Mouse (Mus musculus) limb, embryonic 14.5 days (tissue): ENCODE data around the gene Ptges3l. TPM values are rescaled to one million over a fixed set of nuclear protein-coding genes. Genes with fewer than 3 reads are reported as not detected.
"Not testable (repeated sequence)": the region's sequence is repeated elsewhere in the genome, so short reads cannot be mapped to it uniquely, and the experiment has no call there.

Experiments used
- ATAC-seq: fragments of 200-750 bp; cut with Nextera tagmentation; 2 replicates; pipeline ENCODE4 v1.8.0; 2017; ENCODE audit warnings: low read depth, moderate number of reproducible peaks, moderate TSS enrichment; ENCODE audit not compliant: low FRiP score
- DNase-seq: peaks from one replicate; pipeline ENCODE4 v3.0.0-alpha.2; 2015; ENCODE audit warnings: low spot score
- H3K27ac ChIP-seq: fragments of 300-500 bp; sonication (generic); replicated peaks from 2 replicates; pipeline ENCODE4 v1.5.1; 2014; ENCODE audit warnings: low read depth, mild to moderate bottlenecking, low read length, moderate library complexity, mixed read lengths
- H3K27me3 ChIP-seq: fragments of 300-500 bp; sonication (generic); 2 replicates; pipeline ENCODE4 v1.6.1; 2014; ENCODE audit warnings: low read length, mixed read lengths; ENCODE audit not compliant: control insufficient read depth, insufficient read depth
- H3K36me3 ChIP-seq: fragments of 300-500 bp; sonication (generic); 2 replicates; pipeline ENCODE4 v1.6.1; 2014; ENCODE audit warnings: mild to moderate bottlenecking, low read length, moderate library complexity, mixed read lengths; ENCODE audit not compliant: control insufficient read depth, insufficient read depth
- H3K4me1 ChIP-seq: fragments of 300-500 bp; sonication (generic); 2 replicates; pipeline ENCODE4 v1.6.1; 2014; ENCODE audit warnings: antibody characterized with exemption, low read length, mixed read lengths; ENCODE audit not compliant: control insufficient read depth, insufficient read depth
- H3K4me2 ChIP-seq: fragments of 300-500 bp; sonication (generic); replicated peaks from 2 replicates; pipeline ENCODE4 v1.6.1; 2014; ENCODE audit warnings: low read depth, mild to moderate bottlenecking, low read length, moderate library complexity; ENCODE audit not compliant: severe bottlenecking
- H3K4me3 ChIP-seq: fragments of 300-500 bp; sonication (generic); replicated peaks from 2 replicates; pipeline ENCODE4 v1.5.1; 2014; ENCODE audit warnings: low read length
- H3K9ac ChIP-seq: fragments of 300-500 bp; sonication (generic); 2 replicates; pipeline ENCODE4 v1.6.1; 2014; ENCODE audit warnings: mild to moderate bottlenecking, low read depth, low read length, moderate library complexity; ENCODE audit not compliant: severe bottlenecking
- H3K9me3 ChIP-seq: fragments of 300-500 bp; sonication (generic); 2 replicates; pipeline ENCODE4 v1.6.1; 2016; ENCODE audit warnings: low read length; ENCODE audit not compliant: control insufficient read depth
- POLR2A ChIP-seq: fragments of 200-500 bp; IDR thresholded peaks from 2 replicates; pipeline ENCODE4 v1.8.0; 2012; ENCODE audit warnings: inconsistent platforms, mild to moderate bottlenecking, moderate library complexity, borderline replicate concordance; ENCODE audit not compliant: insufficient read depth, insufficient read length; ENCODE audit errors: extremely low read depth
- WGBS: fragments of 180-500 bp; shearing (Covaris S2); extraction: QIAGEN DNeasy Blood & Tissue Kit; methylation state at CpG from one replicate; pipeline ENCODE4 v1.1.7; 2014; 5-methylcytosine and 5-hydroxymethylcytosine counted together
- microRNA-seq: library from miRNA; unstranded; fragments of <30 nt; microRNA quantifications from one replicate; pipeline ENCODE4, GENCODE M21; 2016
- polyA plus RNA-seq, 2 experiments: library from polyadenylated mRNA; depleted of rRNA in 1 of 2; stranded (reverse) in 1 of 2; unstranded in 1 of 2; fragments of >200 nt; fragmentation: Nextera tagmentation in 1 of 2; extraction: Ambion mirVana in 1 of 2; gene quantifications; 2 replicates each; pipeline versions ENCODE4 v1.2.1 to v1.2.3; 2012 to 2014

Gene Ptges3l
- polyA plus RNA-seq, 2 experiments = 20.5 to 27.5 TPM

- no peak overlapping the region for H3K4me2 ChIP-seq
- H3K4me1 ChIP-seq = no peaks in the 10 kb centered on the region
- H3K36me3 ChIP-seq = no peaks in the 10 kb centered on the region
- no peaks in the 10 kb centered on the region for H3K9me3 ChIP-seq
- no peak for TF ChIP-seq POLR2A
- WGBS = 17% methylated on average over 4 of the region's 4 CpGs
- no peak for DNase-seq
- H3K4me3 ChIP-seq = no peak overlapping the region
- ATAC-seq = no peak
- H3K27me3 ChIP-seq = no peaks in the 10 kb centered on the region
- H3K9ac ChIP-seq = no peak overlapping the region
- H3K27ac ChIP-seq = no peak overlapping the region
Measured at GRCm38 (mm10) chr11:101381817-101382216, 43.3 kb downstream of the Ptges3l start.

GRCm38 (mm10) chr11:101378926-101379325 lies 46.2 kb downstream of the Ptges3l start:
- no peaks in the 10 kb centered on the region for H3K9me3 ChIP-seq
- H3K9ac ChIP-seq = no peak overlapping the region
- TF ChIP-seq POLR2A = no peak
- no peaks in the 10 kb centered on the region for H3K27me3 ChIP-seq
- no peaks in the 10 kb centered on the region for H3K4me1 ChIP-seq
- no peak overlapping the region for H3K27ac ChIP-seq
- DNase-seq = no peak
- H3K4me3 ChIP-seq = no peak overlapping the region
- WGBS = 75% methylated on average over 6 of the region's 6 CpGs
- no peaks in the 10 kb centered on the region for H3K36me3 ChIP-seq
- ATAC-seq = no peak
- H3K4me2 ChIP-seq = no peak overlapping the region

GRCm38 (mm10) chr11:101378196-101378595 lies 46.9 kb downstream of the Ptges3l start:
- not testable (repeated sequence) for H3K9me3 ChIP-seq, H3K4me3 ChIP-seq, H3K27me3 ChIP-seq, ATAC-seq, H3K36me3 ChIP-seq, H3K4me1 ChIP-seq, H3K9ac ChIP-seq, H3K4me2 ChIP-seq, H3K27ac ChIP-seq, DNase-seq
- WGBS = 92% methylated on average over 8 of the region's 8 CpGs

- H3K27me3 ChIP-seq = no peaks in the 10 kb centered on the region
- H3K4me3 ChIP-seq = no peak overlapping the region
- H3K4me2 ChIP-seq = no peak overlapping the region
- no peak for ATAC-seq
- H3K9me3 ChIP-seq = no peaks in the 10 kb centered on the region
- no peak overlapping the region for H3K9ac ChIP-seq
- no peak overlapping the region for H3K27ac ChIP-seq
- no peak for TF ChIP-seq POLR2A
- H3K4me1 ChIP-seq = no peaks in the 10 kb centered on the region
- 61% methylated on average over 7 of the region's 7 CpGs for WGBS
- DNase-seq = no peak
- no peaks in the 10 kb centered on the region for H3K36me3 ChIP-seq
Measured at GRCm38 (mm10) chr11:101374421-101374938, 50.7 kb downstream of the Ptges3l start.

GRCm38 (mm10) chr11:101370141-101370540 lies 55.0 kb downstream of the Ptges3l start:
- no peak overlapping the region for H3K4me3 ChIP-seq
- H3K9me3 ChIP-seq = no peaks in the 10 kb centered on the region
- H3K27me3 ChIP-seq = no peaks in the 10 kb centered on the region
- no peaks in the 10 kb centered on the region for H3K36me3 ChIP-seq
- no peak overlapping the region for H3K4me2 ChIP-seq
- TF ChIP-seq POLR2A = no peak
- DNase-seq (no peak), ATAC-seq (no peak)
- H3K9ac ChIP-seq = no peak overlapping the region
- no peak overlapping the region for H3K27ac ChIP-seq
- no peaks in the 10 kb centered on the region for H3K4me1 ChIP-seq
- WGBS = 75% methylated on average over 5 of the region's 5 CpGs

Small RNA genes within 50 kb of the gene (microRNA-seq; reads per million reads assigned to microRNA genes)
- not detected for gene Mir6929

Other genes starting within 250 kb of the Ptges3l start
- gene Ccr10, start 249.9 kb downstream of the Ptges3l start, polyA plus RNA-seq (2012; rRNA removed) = 0.09 and 0.17 TPM in 2 replicates
- gene Ccr10, start 249.9 kb downstream of the Ptges3l start, polyA plus RNA-seq (2014; fragmentation: Nextera tagmentation; extraction: Ambion mirVana) = 0.11 and 0.41 TPM in 2 replicates
- gene Ezh1, start 198.9 kb downstream of the Ptges3l start, polyA plus RNA-seq (2012; rRNA removed) = 28.3 and 28.4 TPM in 2 replicates
- gene Ezh1, start 198.9 kb downstream of the Ptges3l start, polyA plus RNA-seq (2014; fragmentation: Nextera tagmentation; extraction: Ambion mirVana) = 14.4 and 17.0 TPM in 2 replicates
- gene Ramp2, start 179.3 kb downstream of the Ptges3l start, polyA plus RNA-seq (2012; rRNA removed) = 89.4 and 108 TPM in 2 replicates
- 98.9 and 104 TPM in 2 replicates for gene Ramp2, start 179.3 kb downstream of the Ptges3l start, polyA plus RNA-seq (2014; fragmentation: Nextera tagmentation; extraction: Ambion mirVana)
- 70.3 and 71.7 TPM in 2 replicates for gene Vps25, start 171.6 kb downstream of the Ptges3l start, polyA plus RNA-seq (2012; rRNA removed)
- gene Vps25, start 171.6 kb downstream of the Ptges3l start, polyA plus RNA-seq (2014; fragmentation: Nextera tagmentation; extraction: Ambion mirVana) = 120 and 124 TPM in 2 replicates
- 14.9 and 18.4 TPM in 2 replicates for gene Wnk4, start 164.8 kb downstream of the Ptges3l start, polyA plus RNA-seq (2012; rRNA removed)
- gene Wnk4, start 164.8 kb downstream of the Ptges3l start, polyA plus RNA-seq (2014; fragmentation: Nextera tagmentation; extraction: Ambion mirVana) = 9.9 and 10.7 TPM in 2 replicates
- 1.1 and 1.6 TPM in 2 replicates for gene Cntd1, start 146.3 kb downstream of the Ptges3l start, polyA plus RNA-seq (2012; rRNA removed)
- 0.61 and 0.93 TPM in 2 replicates for gene Cntd1, start 146.3 kb downstream of the Ptges3l start, polyA plus RNA-seq (2014; fragmentation: Nextera tagmentation; extraction: Ambion mirVana)
- gene Coa3, start 146.2 kb downstream of the Ptges3l start, polyA plus RNA-seq (2012; rRNA removed) = 110 and 183 TPM in 2 replicates
- 182 and 187 TPM in 2 replicates for gene Coa3, start 146.2 kb downstream of the Ptges3l start, polyA plus RNA-seq (2014; fragmentation: Nextera tagmentation; extraction: Ambion mirVana)
- gene Becn1, start 123.0 kb downstream of the Ptges3l start, polyA plus RNA-seq (2012; rRNA removed) = 86.5 and 100 TPM in 2 replicates
- 118 and 135 TPM in 2 replicates for gene Becn1, start 123.0 kb downstream of the Ptges3l start, polyA plus RNA-seq (2014; fragmentation: Nextera tagmentation; extraction: Ambion mirVana)
- 128 and 142 TPM in 2 replicates for gene Psme3, start 109.1 kb downstream of the Ptges3l start, polyA plus RNA-seq (2012; rRNA removed)
- gene Psme3, start 109.1 kb downstream of the Ptges3l start, polyA plus RNA-seq (2014; fragmentation: Nextera tagmentation; extraction: Ambion mirVana) = 105 TPM in 2 replicates
- gene Aoc2, start 100.3 kb downstream of the Ptges3l start, polyA plus RNA-seq (2012; rRNA removed) = 6.2 and 8.2 TPM in 2 replicates
- gene Aoc2, start 100.3 kb downstream of the Ptges3l start, polyA plus RNA-seq (2014; fragmentation: Nextera tagmentation; extraction: Ambion mirVana) = 0.84 and 0.86 TPM in 2 replicates
- gene Aoc3, start 94.7 kb downstream of the Ptges3l start, polyA plus RNA-seq (2012; rRNA removed) = 3.1 TPM in 2 replicates
- 0.68 and 1.0 TPM in 2 replicates for gene Aoc3, start 94.7 kb downstream of the Ptges3l start, polyA plus RNA-seq (2014; fragmentation: Nextera tagmentation; extraction: Ambion mirVana)
- not detected in 2 replicates for gene G6pc, start 57.8 kb downstream of the Ptges3l start, polyA plus RNA-seq (2012; rRNA removed)
- gene G6pc, start 57.8 kb downstream of the Ptges3l start, polyA plus RNA-seq (2014; fragmentation: Nextera tagmentation; extraction: Ambion mirVana) = not detected in 2 replicates
- 39.3 and 41.1 TPM in 2 replicates for gene Aarsd1, start 7.7 kb downstream of the Ptges3l start, polyA plus RNA-seq (2012; rRNA removed)
- 62.8 and 63.2 TPM in 2 replicates for gene Aarsd1, start 7.7 kb downstream of the Ptges3l start, polyA plus RNA-seq (2014; fragmentation: Nextera tagmentation; extraction: Ambion mirVana)
- 1.3 and 4.2 TPM in 2 replicates for gene Gm27029, start 537 bp downstream of the Ptges3l start, polyA plus RNA-seq (2012; rRNA removed)
- gene Gm27029, start 537 bp downstream of the Ptges3l start, polyA plus RNA-seq (2014; fragmentation: Nextera tagmentation; extraction: Ambion mirVana) = 11.8 and 12.1 TPM in 2 replicates
- gene Rundc1, start 248 bp downstream of the Ptges3l start, polyA plus RNA-seq (2012; rRNA removed) = 19.3 and 20.6 TPM in 2 replicates
- 17.6 and 17.8 TPM in 2 replicates for gene Rundc1, start 248 bp downstream of the Ptges3l start, polyA plus RNA-seq (2014; fragmentation: Nextera tagmentation; extraction: Ambion mirVana)
- 1,216 and 1,303 TPM in 2 replicates for gene Rpl27, start 17.0 kb upstream of the Ptges3l start, polyA plus RNA-seq (2012; rRNA removed)
- gene Rpl27, start 17.0 kb upstream of the Ptges3l start, polyA plus RNA-seq (2014; fragmentation: Nextera tagmentation; extraction: Ambion mirVana) = 384 and 422 TPM in 2 replicates
- gene Ifi35, start 23.1 kb upstream of the Ptges3l start, polyA plus RNA-seq (2012; rRNA removed) = 13.1 and 15.2 TPM in 2 replicates
- 16.1 and 16.7 TPM in 2 replicates for gene Ifi35, start 23.1 kb upstream of the Ptges3l start, polyA plus RNA-seq (2014; fragmentation: Nextera tagmentation; extraction: Ambion mirVana)
- gene Rnd2, start 39.7 kb upstream of the Ptges3l start, polyA plus RNA-seq (2012; rRNA removed) = 20.7 and 21.8 TPM in 2 replicates
- 8.4 and 10.4 TPM in 2 replicates for gene Rnd2, start 39.7 kb upstream of the Ptges3l start, polyA plus RNA-seq (2014; fragmentation: Nextera tagmentation; extraction: Ambion mirVana)
- gene Vat1, start 40.9 kb upstream of the Ptges3l start, polyA plus RNA-seq (2012; rRNA removed) = 88.0 and 96.1 TPM in 2 replicates
- gene Vat1, start 40.9 kb upstream of the Ptges3l start, polyA plus RNA-seq (2014; fragmentation: Nextera tagmentation; extraction: Ambion mirVana) = 56.1 and 63.3 TPM in 2 replicates
- 8.7 and 9.9 TPM in 2 replicates for gene Brca1, start 126.6 kb upstream of the Ptges3l start, polyA plus RNA-seq (2012; rRNA removed)
- gene Brca1, start 126.6 kb upstream of the Ptges3l start, polyA plus RNA-seq (2014; fragmentation: Nextera tagmentation; extraction: Ambion mirVana) = 10.7 and 11.6 TPM in 2 replicates
- 82.7 and 93.1 TPM in 2 replicates for gene Nbr1, start 126.8 kb upstream of the Ptges3l start, polyA plus RNA-seq (2012; rRNA removed)
- gene Nbr1, start 126.8 kb upstream of the Ptges3l start, polyA plus RNA-seq (2014; fragmentation: Nextera tagmentation; extraction: Ambion mirVana) = 62.8 and 71.3 TPM in 2 replicates
- gene Tmem106a, start 156.9 kb upstream of the Ptges3l start, polyA plus RNA-seq (2012; rRNA removed) = 9.3 and 11.6 TPM in 2 replicates
- 3.8 and 5.4 TPM in 2 replicates for gene Tmem106a, start 156.9 kb upstream of the Ptges3l start, polyA plus RNA-seq (2014; fragmentation: Nextera tagmentation; extraction: Ambion mirVana)
- gene Gm11634, start 173.9 kb upstream of the Ptges3l start, polyA plus RNA-seq (2012; rRNA removed) = not detected in 2 replicates
- gene Gm11634, start 173.9 kb upstream of the Ptges3l start, polyA plus RNA-seq (2014; fragmentation: Nextera tagmentation; extraction: Ambion mirVana) = not detected in 2 replicates
- 35.5 and 36.0 TPM in 2 replicates for gene Rdm1, start 201.9 kb upstream of the Ptges3l start, polyA plus RNA-seq (2012; rRNA removed)
- 39.2 and 39.4 TPM in 2 replicates for gene Rdm1, start 201.9 kb upstream of the Ptges3l start, polyA plus RNA-seq (2014; fragmentation: Nextera tagmentation; extraction: Ambion mirVana)
- 3.0 and 4.2 TPM in 2 replicates for gene Arl4d, start 240.2 kb upstream of the Ptges3l start, polyA plus RNA-seq (2012; rRNA removed)
- 2.5 and 3.6 TPM in 2 replicates for gene Arl4d, start 240.2 kb upstream of the Ptges3l start, polyA plus RNA-seq (2014; fragmentation: Nextera tagmentation; extraction: Ambion mirVana)